Mouse (Mus musculus): ENCODE data around the gene Nectin2.

GRCm38 (mm10) chr7:19755851-19756786, 5.8 kb upstream of the Nectin2 start:
- no peak for TF ChIP-seq EP300 (optimal IDR thresholded peaks at IDR 0.05)
- TF ChIP-seq CTCF (IDR thresholded peaks at IDR 0.05; ENCODE audit: low read depth) = no peak
